Mouse (Mus musculus): ENCODE results near the gene Gm48551. TPM values are rescaled to one million over a fixed set of nuclear protein-coding genes. Genes with fewer than 3 reads are reported as not detected.
A peak's percentile ranks its signal among the peaks of the same experiment; 100 is the strongest.

Gm48551 gene
- total RNA-seq, 2 experiments from 2014 or later, result 2.0 to 3.4 TPM

DNA sequence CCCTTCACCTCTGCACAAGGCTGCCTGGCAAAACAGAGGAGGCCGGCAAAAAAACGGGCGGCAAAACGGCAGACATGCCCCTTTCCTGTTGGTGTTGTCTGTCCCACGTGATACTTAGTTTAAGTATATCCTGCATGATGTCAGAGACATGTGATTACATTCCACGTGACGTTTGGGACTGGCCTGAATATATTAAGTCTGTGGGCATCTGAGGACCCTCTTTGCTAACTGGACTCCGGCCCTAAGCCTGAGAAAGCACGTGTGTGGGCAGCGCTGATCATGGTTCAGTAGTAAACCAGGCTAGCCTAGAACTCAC lies 16.9 kb downstream of the Gm48551 start:
- intact Hi-C loops (cut with DNase I), result no loop called here
- Histone ChIP-seq H3K27ac (peak overlapping the region; percentile 85), H3K4me3 (no peak overlapping the region)
- TF ChIP-seq CTCF (IDR thresholded peaks at IDR 0.05), result no peak
- no peak for DNase-seq (ENCODE audit: extremely low spot score in 1 of 2, low spot score in 2 of 2)

DNA sequence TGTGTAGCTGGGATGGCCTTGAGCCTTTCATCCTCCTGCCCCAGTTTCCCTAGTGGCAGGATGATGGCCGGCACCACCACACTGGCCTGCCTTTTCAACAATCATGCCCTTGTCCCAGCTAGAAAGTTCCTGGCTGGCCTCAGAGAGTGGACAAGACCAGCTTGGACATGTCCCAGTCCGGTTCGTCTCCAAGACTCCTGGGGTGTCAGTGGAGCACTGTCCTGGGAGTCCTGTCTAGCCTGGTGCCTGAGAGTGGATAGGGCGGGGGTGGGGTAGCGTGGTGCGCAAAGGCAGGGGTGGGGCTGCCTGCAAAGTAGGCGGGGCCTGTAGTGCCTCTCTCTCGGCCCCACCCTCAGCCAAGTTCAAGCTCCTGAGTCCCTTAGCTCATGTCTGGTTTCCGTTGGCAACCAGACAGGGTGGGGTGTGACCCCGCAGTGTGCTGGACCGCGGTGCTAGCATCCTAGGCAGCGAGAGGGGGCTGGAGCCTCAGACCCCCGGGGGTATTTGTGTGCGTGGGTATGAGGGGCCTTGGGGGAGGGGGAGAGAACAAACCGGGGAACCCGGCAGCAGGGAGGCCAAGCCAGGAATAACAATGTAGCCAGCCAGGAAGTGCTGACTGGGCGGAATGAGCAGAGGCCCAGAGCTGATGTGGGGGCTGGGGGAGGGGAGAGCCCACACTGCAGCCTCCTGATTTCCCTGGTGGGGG lies 17.4 kb downstream of the Gm48551 start:
- peak in 1 of 2 experiments; percentile 52 for DNase-seq (ENCODE audit: extremely low spot score in 1 of 2, low spot score in 2 of 2)
- Histone ChIP-seq H3K27ac (peak overlapping the region; percentile 85), H3K4me3 (no peak overlapping the region)
- intact Hi-C loops (cut with DNase I), result no loop called here
- TF ChIP-seq CTCF (IDR thresholded peaks at IDR 0.05), result peak; percentile 7; the same call in 1 of the 2 replicates

DNA sequence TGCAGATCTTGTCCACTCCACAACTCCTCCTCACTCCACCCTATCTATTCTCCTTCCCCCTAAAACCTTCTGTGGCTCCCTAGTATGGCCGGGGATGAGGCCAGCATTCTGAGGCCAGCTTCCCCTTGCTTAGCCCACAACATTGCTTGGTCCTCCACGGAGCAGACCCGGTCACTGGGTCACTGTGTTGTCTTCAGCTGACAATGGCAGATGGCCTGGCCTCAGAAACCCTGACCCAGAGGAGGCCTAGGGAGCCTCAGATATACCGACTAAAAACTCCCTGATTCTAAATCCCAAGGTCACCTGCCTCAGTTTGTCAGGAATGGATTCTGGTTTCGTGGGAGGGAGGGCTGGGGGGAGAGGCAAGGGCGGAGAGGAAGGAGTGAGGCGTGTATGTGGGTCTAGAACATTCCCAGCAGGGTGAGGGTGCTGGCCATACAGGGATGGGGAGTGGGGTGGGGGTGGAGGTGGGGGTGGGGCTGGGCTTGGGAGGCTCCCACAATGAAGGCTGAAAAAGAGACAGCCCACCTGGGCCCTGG lies 18.0 kb downstream of the Gm48551 start:
- no peak for DNase-seq (ENCODE audit: extremely low spot score in 1 of 2, low spot score in 2 of 2)
- Histone ChIP-seq H3K4me3 (no peak overlapping the region), H3K27ac (peak overlapping the region; percentile 85)
- TF ChIP-seq CTCF (IDR thresholded peaks at IDR 0.05), result no peak
- intact Hi-C loops (cut with DNase I), result no loop called here

DNA sequence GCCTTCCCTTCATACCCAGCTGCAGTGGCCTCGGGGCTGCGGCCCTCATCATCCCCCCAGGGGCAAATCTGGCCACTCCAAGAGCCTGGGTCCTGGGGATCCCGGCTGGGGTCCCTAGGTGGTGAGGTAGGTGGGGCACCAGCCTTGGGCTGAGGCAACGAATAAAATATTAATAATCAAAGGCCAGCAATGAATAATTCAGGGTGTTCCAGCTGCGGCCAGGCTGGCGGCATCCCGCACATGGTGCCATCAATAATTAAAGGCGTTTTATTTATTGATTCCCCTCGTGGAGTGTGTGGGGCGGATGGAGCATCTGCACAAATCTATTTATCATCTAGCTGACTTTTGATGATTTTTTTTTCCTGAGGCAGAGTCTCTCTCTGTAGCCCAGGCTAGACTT lies 19.2 kb downstream of the Gm48551 start:
- intact Hi-C loops (cut with DNase I), result no loop called here
- peak overlapping the region; percentile 85; the same call in 1 of the 2 replicates for H3K27ac ChIP-seq

DNA sequence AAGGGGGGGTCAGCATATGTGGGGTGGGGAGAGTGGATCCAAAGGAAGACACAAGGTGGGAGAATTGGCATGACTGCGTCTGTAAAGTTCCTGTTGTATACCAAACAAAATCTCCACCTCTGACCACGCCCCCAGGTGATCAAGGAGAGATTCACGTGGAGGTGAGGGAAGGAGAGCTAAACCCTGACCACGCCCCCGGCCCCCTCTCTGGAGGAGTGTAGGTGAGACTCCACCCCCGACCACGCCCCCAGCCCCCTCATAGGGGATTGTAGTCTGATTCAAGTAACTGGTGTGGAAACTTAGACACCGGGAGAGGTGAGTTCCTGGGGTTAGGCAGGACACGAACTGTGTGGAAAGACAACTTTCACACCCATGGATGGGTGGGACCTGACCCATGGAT lies 19.8 kb downstream of the Gm48551 start:
- no peak overlapping the region for H3K4me3 ChIP-seq
- intact Hi-C loops (cut with DNase I), result no loop called here
- TF ChIP-seq CTCF (IDR thresholded peaks at IDR 0.05), result no peak
- no peak for DNase-seq (ENCODE audit: extremely low spot score in 1 of 2, low spot score in 2 of 2)
- H3K27ac ChIP-seq, result no peak overlapping the region

More for the DNA sequence above, 19.2 kb downstream of the Gm48551 start:
- no peak for DNase-seq (ENCODE audit: extremely low spot score in 1 of 2, low spot score in 2 of 2)
- no peak overlapping the region for H3K4me3 ChIP-seq
- TF ChIP-seq CTCF (IDR thresholded peaks at IDR 0.05), result no peak

DNA sequence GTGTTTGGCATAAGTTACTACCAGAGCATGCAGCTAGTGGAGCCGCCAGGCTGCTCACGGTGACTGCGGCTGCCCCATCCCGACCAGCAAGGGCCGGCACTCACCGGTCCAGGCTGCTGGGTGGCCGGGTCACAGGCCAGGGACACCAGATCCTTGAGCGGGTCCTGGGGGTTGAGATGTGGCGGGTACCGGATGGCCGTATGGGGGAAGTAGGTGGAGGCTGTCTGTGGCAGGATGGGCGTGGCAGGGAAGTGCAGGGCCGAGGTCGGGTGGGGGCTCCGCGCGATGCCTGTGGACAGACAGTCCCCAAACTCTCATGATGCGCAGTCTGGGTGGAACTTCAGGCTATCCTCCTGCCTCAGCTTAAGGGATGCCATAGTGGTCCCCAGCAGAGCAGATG lies 20.5 kb downstream of the Gm48551 start:
- intact Hi-C loops (cut with DNase I), result no loop called here
- H3K27ac ChIP-seq, result no peak overlapping the region; the same call in 1 of the 2 replicates
- H3K4me3 ChIP-seq, result no peak overlapping the region
- no peak for TF ChIP-seq CTCF (IDR thresholded peaks at IDR 0.05)
- DNase-seq (ENCODE audit: extremely low spot score in 1 of 2, low spot score in 2 of 2), result no peak

DNA sequence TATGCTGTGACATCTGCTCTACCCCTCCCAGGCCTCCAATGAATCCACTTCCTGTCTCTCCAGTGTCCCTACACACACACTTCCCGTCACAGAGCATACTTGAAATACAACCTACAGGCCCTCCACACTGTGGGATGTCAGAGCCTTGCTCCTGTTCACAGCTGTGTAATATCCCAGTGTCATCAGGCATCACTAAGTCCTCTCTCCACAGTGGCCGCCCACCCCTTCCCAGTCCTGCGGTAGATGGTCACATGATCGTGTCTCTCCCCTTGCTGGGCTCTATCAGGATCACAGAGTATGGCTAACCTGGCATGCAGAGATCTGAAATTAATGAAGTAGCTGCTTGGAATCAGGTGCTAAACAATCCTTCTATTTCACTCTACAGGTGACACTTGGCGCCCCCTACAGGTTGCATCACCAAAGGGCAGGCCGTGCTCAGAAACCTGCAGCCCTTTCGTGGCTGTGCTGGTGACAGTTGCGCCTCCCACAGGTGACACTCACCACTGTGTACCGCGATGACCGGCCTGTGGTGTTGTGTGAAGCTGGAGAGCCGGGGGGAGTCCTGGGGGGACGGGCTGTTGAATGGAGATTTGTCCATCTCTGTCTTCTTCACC lies 21.4 kb downstream of the Gm48551 start:
- Histone ChIP-seq H3K27ac (no peak overlapping the region), H3K4me3 (no peak overlapping the region)
- peak; percentile 81 for TF ChIP-seq CTCF (IDR thresholded peaks at IDR 0.05)
- intact Hi-C loops (cut with DNase I), result no loop called here
- peak; percentile 59 to 64 for DNase-seq (ENCODE audit: extremely low spot score in 1 of 2, low spot score in 2 of 2)

DNA sequence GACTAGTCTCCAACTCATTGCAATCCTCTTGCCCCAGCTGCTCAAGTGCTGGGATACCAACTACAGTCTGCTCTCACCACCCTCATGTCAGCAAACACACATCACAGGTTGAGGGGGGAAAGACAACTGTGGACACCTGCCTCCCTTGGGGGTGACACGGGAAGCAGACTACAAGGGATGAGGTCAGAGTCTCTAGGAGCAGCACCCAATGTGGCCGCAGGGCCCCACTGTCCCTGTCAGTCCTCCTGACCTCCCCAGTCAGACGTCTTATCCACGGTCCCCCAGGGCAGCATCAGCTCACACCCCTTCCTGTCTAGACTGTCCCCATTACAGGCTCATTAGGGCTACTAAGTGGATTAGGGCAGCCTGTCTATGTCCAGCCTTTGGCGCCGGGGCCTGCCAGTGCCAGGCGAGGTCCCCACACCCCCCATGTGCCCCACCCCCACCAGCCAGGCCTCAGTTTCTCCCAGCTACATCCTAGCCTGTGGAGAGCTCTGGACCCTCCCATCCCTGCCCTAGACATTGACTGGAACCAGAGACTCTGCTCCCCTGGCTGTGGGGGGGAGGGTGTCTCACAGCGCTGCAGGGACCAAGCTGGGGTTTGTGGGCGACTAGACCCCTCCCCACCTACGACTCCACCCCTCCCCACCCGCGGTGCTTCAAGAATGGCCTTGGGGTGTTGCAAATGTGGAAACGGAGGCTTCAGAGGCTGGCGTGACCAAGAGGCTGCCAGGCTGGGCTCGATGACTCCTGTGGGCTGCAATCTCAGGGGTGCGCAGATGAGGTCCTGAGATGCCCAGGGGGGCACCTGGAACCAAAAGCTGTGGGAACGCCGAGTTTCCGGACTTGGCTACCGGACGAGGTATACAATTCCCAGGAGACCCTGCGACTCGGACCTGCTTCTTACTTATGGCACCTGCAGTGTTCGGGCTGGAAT lies 22.5 kb downstream of the Gm48551 start:
- 0 out of 2 replicates have a peak overlapping the region, but pooled peaks have one; percentile 3 for H3K4me3 ChIP-seq

DNA sequence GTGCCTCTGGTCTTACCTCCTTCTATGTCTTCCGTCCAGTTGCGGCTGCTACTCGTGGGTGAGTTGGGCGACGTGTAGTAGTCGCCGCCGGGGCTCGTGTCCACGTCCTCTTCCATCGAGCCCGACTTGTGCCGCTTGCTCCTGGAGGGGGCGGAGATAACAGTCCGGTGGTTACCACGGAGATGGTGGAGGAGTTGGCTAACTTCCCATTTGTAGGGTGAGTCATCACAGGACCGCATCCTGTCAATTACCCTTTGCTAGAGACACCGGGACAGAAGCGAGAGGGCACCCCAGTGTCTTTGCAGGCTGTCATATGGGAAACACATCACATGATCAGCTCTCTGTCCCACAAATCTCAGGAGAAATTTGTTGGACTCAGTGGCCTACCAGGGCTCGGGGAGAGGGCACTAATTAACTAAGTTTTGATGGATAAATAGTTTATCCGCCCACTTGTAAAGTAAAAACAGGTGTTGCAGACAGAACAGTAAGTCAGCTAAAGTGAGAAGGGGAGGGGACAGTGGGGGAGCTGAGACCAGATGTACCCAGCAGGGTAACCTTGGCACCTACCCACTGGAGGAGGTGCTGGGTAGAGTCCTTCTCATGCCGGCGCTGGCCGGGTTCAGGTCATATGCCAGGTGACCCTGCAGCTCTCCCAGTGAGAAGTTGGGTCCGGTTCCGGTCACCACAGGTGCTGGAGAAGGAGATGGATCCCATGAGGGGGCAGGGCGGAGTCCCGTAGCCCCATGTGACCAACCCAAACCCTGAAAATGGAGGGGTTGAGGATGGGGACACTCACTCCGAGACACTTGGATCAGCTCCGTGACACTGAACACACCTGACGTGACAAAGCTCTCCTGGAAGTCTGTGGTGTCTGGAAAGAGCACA lies 23.5 kb downstream of the Gm48551 start:
- 0 out of 2 replicates have a peak overlapping the region, but pooled peaks have one; percentile 3 for H3K4me3 ChIP-seq
- intact Hi-C loops (cut with DNase I), result no loop called here
- TF ChIP-seq CTCF (IDR thresholded peaks at IDR 0.05), result no peak; the same call in 1 of the 2 replicates
- peak; percentile 69 to 70 for DNase-seq (ENCODE audit: extremely low spot score in 1 of 2, low spot score in 2 of 2)
- H3K27ac ChIP-seq, result peak overlapping the region; percentile 56

More for the DNA sequence above, 22.5 kb downstream of the Gm48551 start:
- no peak for TF ChIP-seq CTCF (IDR thresholded peaks at IDR 0.05)
- intact Hi-C loops (cut with DNase I), result no loop called here
- H3K27ac ChIP-seq, result peak overlapping the region; percentile 56
- DNase-seq (ENCODE audit: extremely low spot score in 1 of 2, low spot score in 2 of 2), result no peak

DNA sequence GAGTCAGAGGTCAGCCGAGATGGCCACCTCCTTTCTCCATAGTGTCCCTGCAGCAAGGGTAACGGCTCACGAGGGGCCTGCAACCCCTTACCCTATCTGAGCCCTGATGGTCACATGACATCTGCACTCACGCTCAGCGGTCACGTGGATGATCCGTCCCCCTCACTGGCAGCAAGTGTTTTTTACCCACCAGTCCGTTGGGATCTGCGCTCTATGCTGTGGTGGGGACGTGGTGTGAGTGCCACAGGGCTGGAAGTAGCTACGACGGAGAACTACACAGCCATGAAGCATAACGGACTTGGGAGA lies 24.1 kb downstream of the Gm48551 start:
- H3K27ac ChIP-seq, result peak overlapping the region; percentile 56

DNA sequence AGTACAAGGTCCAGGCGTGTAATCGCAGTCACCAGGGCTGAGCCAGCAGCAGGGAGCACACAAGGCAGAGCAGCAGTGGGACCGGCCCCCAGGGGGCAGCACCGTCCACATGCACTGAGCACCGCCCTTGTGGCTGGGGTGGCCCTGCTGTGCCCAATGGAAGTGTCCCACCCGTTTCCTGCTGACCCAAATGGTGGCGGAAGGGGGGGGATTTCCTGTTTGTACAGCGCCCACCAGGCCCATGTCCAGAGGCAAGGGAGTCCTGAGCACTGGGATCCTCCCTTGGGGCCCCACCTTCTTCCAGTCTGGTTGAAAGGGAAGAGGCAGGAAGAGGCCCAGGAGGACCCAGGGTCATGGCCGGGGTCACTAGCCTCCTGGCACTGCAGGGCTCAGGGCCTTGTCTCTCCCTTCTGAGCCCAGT lies 24.6 kb downstream of the Gm48551 start:
- Histone ChIP-seq H3K4me3 (no peak overlapping the region), H3K27ac (peak overlapping the region; percentile 61)
- intact Hi-C loops (cut with DNase I), result no loop called here
- peak; percentile 82 for TF ChIP-seq CTCF (IDR thresholded peaks at IDR 0.05)
- DNase-seq (ENCODE audit: extremely low spot score in 1 of 2, low spot score in 2 of 2), result peak in 1 of 2 experiments; percentile 72

More for the DNA sequence above, 24.1 kb downstream of the Gm48551 start:
- H3K4me3 ChIP-seq, result no peak overlapping the region
- TF ChIP-seq CTCF (IDR thresholded peaks at IDR 0.05), result no peak
- intact Hi-C loops (cut with DNase I), result no loop called here
- no peak for DNase-seq (ENCODE audit: extremely low spot score in 1 of 2, low spot score in 2 of 2)
